Mouse (Mus musculus) heart, adult 2 months (tissue): ENCODE data around the gene Tifab. TPM values are rescaled to one million over a fixed set of nuclear protein-coding genes. Genes with fewer than 3 reads are reported as not detected.

Experiments
- DNase-seq, 2 experiments: peaks; one replicate each; pipeline ENCODE4 v3.0.0; 2021
- H3K27ac ChIP-seq: fragments of 200-600 bp; 2 replicates; pipeline ENCODE4 v1.8.1; 2022
- H3K27me3 ChIP-seq: fragments of 200-500 bp; 2 replicates; pipeline ENCODE4 v1.6.1; 2012; ENCODE audit warnings: mild to moderate bottlenecking, low read length, inconsistent platforms, mixed read lengths; ENCODE audit not compliant: control insufficient read depth, insufficient read depth
- H3K36me3 ChIP-seq: fragments of 200-500 bp; 2 replicates; pipeline ENCODE4 v1.6.1; 2012; ENCODE audit warnings: low read length, inconsistent platforms; ENCODE audit not compliant: control insufficient read depth, insufficient read depth
- H3K4me1 ChIP-seq: fragments of 200-500 bp; 2 replicates; pipeline ENCODE4 v1.6.1; 2011; ENCODE audit warnings: low read length; ENCODE audit not compliant: control insufficient read depth, insufficient read depth
- H3K4me3 ChIP-seq: fragments of 200-600 bp; 2 replicates; pipeline ENCODE4 v1.8.1; 2022
- H3K79me2 ChIP-seq: fragments of 200-500 bp; replicated peaks from 2 replicates; pipeline ENCODE4 v1.6.1; 2012; ENCODE audit warnings: mild to moderate bottlenecking, inconsistent platforms, low read length, moderate library complexity, mixed read lengths; ENCODE audit not compliant: control insufficient read depth, insufficient read depth
- H3K9ac ChIP-seq: fragments of 200-500 bp; 2 replicates; pipeline ENCODE4 v1.6.1; 2012; ENCODE audit warnings: low read depth, mild to moderate bottlenecking, control low read depth, inconsistent platforms, low read length, mixed read lengths
- CTCF ChIP-seq: fragments of 200-600 bp; IDR thresholded peaks from 2 replicates; pipeline ENCODE4 v1.8.1; 2022; ENCODE audit warnings: antibody characterized with exemption, mild to moderate bottlenecking, moderate library complexity
- EP300 ChIP-seq: fragments of 200-500 bp; IDR thresholded peaks from 2 replicates; pipeline ENCODE4 v1.6.1; 2011; ENCODE audit warnings: low read depth, low read length, control low read depth; ENCODE audit not compliant: insufficient read depth
- POLR2A ChIP-seq: fragments of 200-500 bp; IDR thresholded peaks from 2 replicates; pipeline ENCODE4 v1.6.1; 2011; ENCODE audit warnings: mild to moderate bottlenecking, low read depth, low read length, control low read depth; ENCODE audit not compliant: insufficient read depth
- WGBS: fragments of 180-500 bp; shearing (Covaris S2); methylation state at CpG from one replicate; pipeline ENCODE4 v1.1.7; 2018; 5-methylcytosine and 5-hydroxymethylcytosine counted together
- intact Hi-C: fragments of 180-260 bp; cut with DNase I; formaldehyde crosslinking; loops from one replicate; pipeline ENCODE4 v1.15.1; 2025
- polyA plus RNA-seq: library from polyadenylated mRNA; depleted of rRNA; stranded (reverse); fragments of >200 nt; gene quantifications from 2 replicates; pipeline ENCODE4 v1.2.3, GENCODE M21; 2012
- total RNA-seq, 2 experiments: library from RNA; stranded (reverse); gene quantifications; 2 replicates each; pipeline ENCODE4 v1.2.3; 2021

Gene Tifab
- total and polyA plus RNA-seq, 3 experiments: 1.1 to 2.1 (median 1.2) TPM

DNA sequence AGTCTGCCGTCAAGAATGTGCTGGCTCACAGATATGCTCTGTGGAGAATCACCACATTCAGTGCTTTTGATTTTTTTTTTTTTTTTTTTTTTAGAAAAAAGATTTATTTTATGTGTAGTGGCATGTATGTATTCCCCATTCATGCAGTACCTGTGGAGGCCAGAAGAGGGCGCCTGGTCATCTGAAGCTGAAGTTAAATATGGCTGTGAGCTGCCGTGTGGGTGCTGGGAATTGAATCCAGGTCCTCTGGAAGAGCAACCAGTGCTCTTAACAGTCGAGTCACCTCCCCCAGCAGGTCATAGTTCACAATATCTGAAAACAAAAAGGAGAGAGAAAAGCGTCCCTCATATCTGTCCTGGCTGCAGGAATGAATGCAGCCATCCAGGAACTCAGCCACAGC, 11.0 kb upstream of the Tifab start:
- no peaks in the 10 kb centered on the region for H3K4me1 ChIP-seq
- H3K27ac ChIP-seq: no peak overlapping the region
- intact Hi-C loops: no loop called here
- WGBS: 61% methylated on average over 5 of the region's 5 CpGs
- H3K4me3 ChIP-seq: no peak overlapping the region
- no peaks in the 10 kb centered on the region for H3K36me3 ChIP-seq
- no peak for DNase-seq
- TF ChIP-seq EP300 (no peak), CTCF (peak; percentile 54)
- H3K27me3 ChIP-seq: no peaks in the 10 kb centered on the region
- no peaks in the 10 kb centered on the region for H3K79me2 ChIP-seq
- H3K9ac ChIP-seq: no peak overlapping the region

DNA sequence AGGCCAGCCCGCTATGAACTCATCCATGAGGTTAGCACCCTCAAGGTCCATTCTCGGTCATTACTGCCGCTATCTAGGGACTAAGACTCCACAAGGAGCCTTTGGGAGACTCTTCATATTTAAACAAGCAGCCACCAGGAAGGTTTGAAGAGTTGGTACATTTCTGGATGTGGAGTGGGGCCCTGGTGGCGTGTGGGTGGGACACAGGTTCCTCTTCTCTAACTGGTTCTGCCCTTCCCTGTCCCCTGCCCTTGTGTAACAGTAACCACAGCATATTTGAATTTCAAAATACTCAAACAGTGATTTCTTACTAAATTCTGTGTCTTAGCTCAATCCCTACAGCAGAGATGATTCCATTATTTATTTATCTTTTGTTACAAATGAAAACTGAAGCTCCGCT, 5.0 kb upstream of the Tifab start:
- no peak for DNase-seq
- H3K79me2 ChIP-seq: no peaks in the 10 kb centered on the region
- intact Hi-C loops: no loop called here
- H3K4me3 ChIP-seq: no peak overlapping the region
- H3K27me3 ChIP-seq: no peaks in the 10 kb centered on the region
- H3K27ac ChIP-seq: no peak overlapping the region
- H3K36me3 ChIP-seq: no peaks in the 10 kb centered on the region
- H3K9ac ChIP-seq: no peak overlapping the region
- TF ChIP-seq CTCF (no peak), POLR2A (no peak), EP300 (no peak)
- 79% methylated on average over 5 of the region's 5 CpGs for WGBS
- no peaks in the 10 kb centered on the region for H3K4me1 ChIP-seq

DNA sequence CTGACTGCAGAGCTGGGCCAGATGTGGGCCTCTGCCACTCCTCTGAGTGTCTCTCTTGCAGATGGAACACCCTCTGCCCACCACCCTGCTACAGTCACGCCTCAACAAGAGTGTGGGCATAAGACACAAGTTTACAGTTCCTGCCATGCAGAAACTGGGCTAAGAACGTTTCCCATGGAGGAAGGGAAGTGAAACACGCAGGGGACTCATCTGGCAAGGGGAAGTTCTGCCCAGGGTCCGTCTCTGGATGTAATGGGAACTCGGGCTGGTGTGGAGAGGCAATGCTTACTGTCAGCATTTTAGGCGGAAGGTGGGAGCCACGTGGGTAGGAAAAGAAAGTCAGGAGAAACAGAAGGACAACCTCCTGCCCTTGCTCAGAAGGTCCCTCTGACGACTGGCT, 2.7 kb upstream of the Tifab start:
- WGBS: 62% methylated on average over 8 of the region's 8 CpGs
- no peak overlapping the region for H3K27ac ChIP-seq
- no peak overlapping the region for H3K4me3 ChIP-seq
- DNase-seq: peak in 1 of 2 experiments; percentile 65
- no peak overlapping the region for H3K9ac ChIP-seq
- H3K27me3 ChIP-seq: no peaks in the 10 kb centered on the region
- H3K4me1 ChIP-seq: no peaks in the 10 kb centered on the region
- H3K79me2 ChIP-seq: no peaks in the 10 kb centered on the region
- intact Hi-C loops: no loop called here
- H3K36me3 ChIP-seq: no peaks in the 10 kb centered on the region
- TF ChIP-seq CTCF (no peak), POLR2A (no peak), EP300 (peak; percentile 66; the same call in 1 of the 2 replicates)

DNA sequence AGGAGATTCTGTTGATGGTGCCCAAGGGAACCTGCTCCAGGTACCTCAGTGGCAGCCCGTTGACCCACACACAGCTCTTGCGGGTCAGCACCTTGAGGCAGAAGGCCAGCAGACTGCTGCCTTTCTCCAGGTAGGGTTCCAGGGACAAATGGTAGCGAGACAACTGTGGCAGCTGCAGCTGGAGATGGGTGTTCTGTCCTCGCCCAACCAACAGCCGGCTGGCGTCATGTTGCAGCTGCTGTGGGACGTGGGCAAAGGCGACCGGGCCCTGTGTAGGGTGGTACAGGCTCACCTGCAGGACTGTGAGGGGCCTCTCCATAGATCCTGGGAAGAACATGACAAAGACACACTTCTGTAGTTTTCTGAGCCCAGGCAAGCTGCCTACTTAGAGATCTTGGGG, 2.4 kb downstream of the Tifab start:
- Histone ChIP-seq H3K4me1 (peaks cover 3% of the 10 kb centered on the region), H3K4me3 (no peak overlapping the region), H3K36me3 (no peaks in the 10 kb centered on the region), H3K79me2 (no peaks in the 10 kb centered on the region), H3K27me3 (no peaks in the 10 kb centered on the region), H3K9ac (no peak overlapping the region), H3K27ac (no peak overlapping the region)
- TF ChIP-seq CTCF (no peak), EP300 (no peak)
- DNase-seq: no peak
- intact Hi-C loops: no loop called here
- 88% methylated on average over 9 of the region's 9 CpGs for WGBS

DNA sequence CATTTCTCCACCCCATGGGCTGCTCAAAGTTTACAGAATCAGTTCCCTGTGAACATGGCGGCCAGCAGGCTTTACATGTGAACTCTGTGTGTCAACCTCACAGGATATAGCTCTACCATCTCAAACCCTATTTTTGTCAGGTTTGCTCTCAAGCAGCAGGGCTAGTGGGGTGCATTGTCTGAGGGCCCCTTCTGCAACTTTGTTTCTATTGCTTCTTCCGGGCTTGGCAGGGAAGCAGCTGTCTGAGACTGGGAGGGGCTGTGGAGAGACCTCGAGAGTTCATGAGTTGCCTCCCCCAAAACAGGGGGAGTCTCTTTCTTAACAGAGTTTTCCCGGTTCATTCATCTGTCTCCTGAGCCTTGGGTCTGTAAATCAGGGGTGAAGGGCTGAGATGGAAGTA, 2.8 kb downstream of the Tifab start:
- no peak overlapping the region for H3K9ac ChIP-seq
- H3K4me3 ChIP-seq: no peak overlapping the region
- intact Hi-C loops: no loop called here
- TF ChIP-seq POLR2A: no peak
- TF ChIP-seq CTCF: no peak
- DNase-seq: no peak
- no peaks in the 10 kb centered on the region for H3K27me3 ChIP-seq
- WGBS: 65% methylated on average over 4 of the region's 4 CpGs
- H3K27ac ChIP-seq: no peak overlapping the region
- peaks cover 3% of the 10 kb centered on the region for H3K4me1 ChIP-seq
- H3K36me3 ChIP-seq: no peaks in the 10 kb centered on the region
- H3K79me2 ChIP-seq: no peaks in the 10 kb centered on the region

DNA sequence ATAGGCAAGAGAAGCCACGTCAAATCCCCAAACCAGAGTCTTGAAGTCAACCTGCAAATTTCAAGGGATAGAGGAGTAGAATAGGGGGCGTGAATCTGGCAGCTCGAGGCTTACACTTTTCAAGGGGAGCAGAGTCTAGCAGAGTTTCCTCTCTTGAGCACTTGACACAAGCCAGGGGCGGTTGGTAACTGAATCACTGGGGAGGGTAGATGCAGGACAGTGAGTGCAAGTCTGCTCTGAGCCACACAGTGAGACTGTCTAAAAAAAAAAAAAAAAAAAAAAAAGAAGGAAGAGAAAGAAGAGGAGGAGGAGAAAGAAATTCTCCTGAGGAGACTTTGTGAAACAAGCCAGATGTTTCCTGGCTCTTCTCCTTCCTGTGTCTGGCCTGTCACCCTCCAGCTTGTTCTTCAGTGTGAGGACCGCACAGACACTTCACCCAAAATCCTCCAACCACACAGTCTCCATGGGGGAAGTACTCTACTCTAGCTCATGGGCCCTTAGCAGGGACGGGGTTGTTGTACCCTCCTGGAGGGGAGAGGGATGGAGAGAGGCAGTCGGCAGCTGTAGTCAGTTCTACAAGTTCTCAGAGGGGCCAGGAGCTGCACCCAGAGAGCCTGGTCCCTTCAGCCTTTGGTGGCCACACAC, 5.7 kb downstream of the Tifab start:
- TF ChIP-seq CTCF (no peak), EP300 (0 out of 2 replicates have a peak, but pooled peaks have one; percentile 13), POLR2A (0 out of 2 replicates have a peak, but pooled peaks have one; percentile 10)
- DNase-seq: peak; percentile 31 to 42
- no peak overlapping the region for H3K4me3 ChIP-seq
- WGBS: 43% methylated on average over 7 of the region's 7 CpGs
- intact Hi-C loops: no loop called here
- no peak overlapping the region for H3K9ac ChIP-seq
- no peak overlapping the region for H3K27ac ChIP-seq
- no peaks in the 10 kb centered on the region for H3K36me3 ChIP-seq
- no peaks in the 10 kb centered on the region for H3K27me3 ChIP-seq
- H3K79me2 ChIP-seq: no peaks in the 10 kb centered on the region
- H3K4me1 ChIP-seq: peaks cover 3% of the 10 kb centered on the region
